Mouse (Mus musculus) liver, postnatal 0 days (tissue): ENCODE results near the gene Atxn3.

Experiments
- CTCF ChIP-seq: sonication (generic); IDR thresholded peaks from 2 replicates; pipeline ENCODE4 v1.5.1; 2016; ENCODE audit warnings: antibody characterized with exemption, low read depth
- EP300 ChIP-seq: IDR thresholded peaks from 2 replicates; pipeline ENCODE4 v1.6.1; 2016; ENCODE audit warnings: antibody characterized with exemption, low read depth, mild to moderate bottlenecking

GRCm38 (mm10) chr12:101912626-101913490 lies 45.2 kb downstream of the Atxn3 start, which contains the start of gene Trip11:
- TF ChIP-seq CTCF (no peak), EP300 (no peak)
